Comparison of ENCODE assay signal across 8 mouse cellular contexts in the genomic region with DNA sequence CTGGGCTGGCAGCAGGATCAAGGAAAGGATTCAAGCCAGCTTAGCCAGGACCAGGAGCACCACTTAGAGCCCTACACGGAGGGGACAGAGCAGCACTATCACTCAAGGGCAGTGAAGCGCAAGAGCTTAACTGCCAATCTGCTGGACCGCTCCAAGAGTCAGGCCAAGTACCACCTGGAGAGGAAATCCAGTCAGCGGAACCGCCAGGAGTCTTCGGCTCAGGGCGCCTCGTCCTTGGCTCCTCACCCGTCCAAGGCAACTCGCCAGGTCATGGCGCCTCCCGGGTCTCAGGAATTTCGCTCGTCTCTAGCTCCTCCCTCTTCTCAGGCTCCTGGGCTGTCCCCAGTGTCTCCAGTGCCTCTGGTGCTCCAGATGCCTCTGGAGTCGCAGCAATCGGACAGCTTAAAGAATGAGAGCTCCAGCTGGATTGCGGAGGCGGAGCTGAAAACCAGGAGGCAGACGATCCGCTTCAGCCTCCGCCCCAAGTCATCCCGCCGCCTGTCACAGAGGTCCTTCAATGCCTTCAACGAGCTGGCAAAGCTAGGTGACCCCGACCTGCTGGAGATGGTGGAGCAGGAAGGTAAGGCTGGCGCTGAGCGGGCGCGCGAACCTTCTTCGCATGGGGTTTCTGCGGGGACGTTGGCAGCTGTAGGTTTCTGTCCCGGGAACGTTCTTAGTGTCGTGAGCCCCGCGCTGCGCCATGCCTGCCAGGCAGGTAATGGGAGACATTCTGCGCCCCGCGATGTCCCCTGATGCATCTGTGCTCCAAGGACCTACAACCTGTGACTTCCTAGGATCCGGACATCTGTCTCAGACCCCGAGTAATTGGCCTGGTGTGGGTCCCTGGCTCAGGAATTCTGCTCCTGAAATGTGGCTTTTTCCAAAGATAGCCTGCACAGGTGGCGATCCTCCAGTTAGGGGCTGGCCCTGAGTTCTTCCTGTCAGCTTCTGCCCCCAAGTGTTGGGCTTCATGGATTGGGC. TPM values are rescaled to one million over a fixed set of nuclear protein-coding genes. Genes with fewer than 3 reads are reported as not detected.
DNase-seq lines count a peak whose midpoint lies in the region; ATAC-seq lines count a peak whose summit lies in the region.

A gene (plus strand): TSS at position 359 of the 981 bp plus-strand sequence.

- peak within 1 kb of the TSS; percentile 56 for H3K9ac ChIP-seq in hindbrain, embryonic 12.5 days
- H3K9ac ChIP-seq in lung, embryonic 15.5 days = no peak within 1 kb of the TSS; the same call in 1 of the 2 replicates

- DNase-seq in urinary bladder, postnatal 25 days (ENCODE audit: low spot score) = peak; percentile 4
- DNase-seq in urinary bladder, adult 2 months (ENCODE audit: low spot score) = no peak
- peak; percentile 19 to 41 for DNase-seq in layer of hippocampus, postnatal 10 days (ENCODE audit: low spot score in 2 of 2)
- DNase-seq in retina, adult 2 months (ENCODE audit: low read depth, low spot score) = peak; percentile 1
- DNase-seq in thymus, postnatal 36 days = no peak

- H3K36me3 ChIP-seq in hindbrain, embryonic 12.5 days = no peaks in the 10 kb centered on the region
- no peaks in the 10 kb centered on the region for H3K36me3 ChIP-seq in lung, embryonic 15.5 days

- H3K27me3 ChIP-seq in hindbrain, embryonic 12.5 days = peaks cover 16% of the 10 kb centered on the region
- H3K27me3 ChIP-seq in lung, embryonic 15.5 days = peaks cover 9% of the 10 kb centered on the region; the same call in 1 of the 2 replicates

- peak; percentile 86 for ATAC-seq in frontal cortex, adult (ENCODE audit: low TSS enrichment)
- peak; percentile 83 for ATAC-seq in hindbrain, embryonic 12.5 days (ENCODE audit: low FRiP score)
- peak; percentile 83 for ATAC-seq in lung, embryonic 15.5 days (ENCODE audit: borderline replicate concordance, extremely low read depth, low FRiP score, low TSS enrichment)

- peak within 1 kb of the TSS; percentile 76 for H3K4me2 ChIP-seq in hindbrain, embryonic 12.5 days (replicated peaks)
- peak within 1 kb of the TSS; percentile 57 for H3K4me2 ChIP-seq in lung, embryonic 15.5 days

- 0 out of 2 replicates have a peak, but pooled peaks cover 3% of the 10 kb centered on the region for H3K4me1 ChIP-seq in hindbrain, embryonic 12.5 days
- H3K4me1 ChIP-seq in lung, embryonic 15.5 days = no peaks in the 10 kb centered on the region

- H3K27ac ChIP-seq in hindbrain, embryonic 12.5 days = no peak within 1 kb of the TSS
- H3K27ac ChIP-seq in lung, embryonic 15.5 days = no peak within 1 kb of the TSS

- peak within 1 kb of the TSS; percentile 43 for H3K4me3 ChIP-seq in hindbrain, embryonic 12.5 days
- H3K4me3 ChIP-seq in lung, embryonic 15.5 days = peak within 1 kb of the TSS; percentile 27

- H3K9me3 ChIP-seq in hindbrain, embryonic 12.5 days (replicated peaks) = no peaks in the 10 kb centered on the region
- no peaks in the 10 kb centered on the region for H3K9me3 ChIP-seq in lung, embryonic 15.5 days

- WGBS in hindbrain, embryonic 12.5 days = 3% methylated on average over 45 of the region's 45 CpGs
- 2% methylated on average over 45 of the region's 45 CpGs for WGBS in lung, embryonic 15.5 days

RNA-seq across cellular contexts. Expression of the gene that starts here (rescaled TPM):
- polyA plus RNA-seq in urinary bladder, adult 2 months (2012; rRNA removed) = 0.03 TPM in 2 replicates
- 0.34 and 0.36 TPM in 2 replicates for polyA plus RNA-seq in hindbrain, embryonic 12.5 days (2016; fragmentation: Nextera tagmentation; extraction: Ambion mirVana)
- 1 to 10 TPM; 3.4 to 3.5 TPM for total RNA-seq in layer of hippocampus, postnatal 10 days (2021)
- polyA plus RNA-seq in lung, embryonic 15.5 days (2015; fragmentation: Nextera tagmentation; extraction: Ambion mirVana) = 0.05 TPM in 1 of 2 replicates, not detected in the other

Comparison
In these comparisons a context has a peak if more than half of its experiments do, and no peak if none do; other contexts are left out.
1. DNase-seq: peak in urinary bladder, postnatal 25 days (single experiment), layer of hippocampus, postnatal 10 days (2 of 2) and retina, adult 2 months (single experiment); none in urinary bladder, adult 2 months (single experiment) and thymus, postnatal 36 days (0 of 2).
2. Peak in ATAC-seq, H3K4me3 ChIP-seq, H3K9ac ChIP-seq and H3K4me2 ChIP-seq in hindbrain, embryonic 12.5 days; RNA of the gene not detected or under 1 TPM.
3. Peak in ATAC-seq, H3K4me3 ChIP-seq and H3K4me2 ChIP-seq in lung, embryonic 15.5 days; RNA of the gene not detected or under 1 TPM.
4. Peak in every context shown above with its lines, with median percentiles within 50 percentile points of each other: ATAC-seq.